Mouse (Mus musculus): ENCODE measurements around the gene Ptprh. TPM values are rescaled to one million over a fixed set of nuclear protein-coding genes. Genes with fewer than 3 reads are reported as not detected.

Gene Ptprh
- polyA plus RNA-seq, 1 experiment = not detected

DNA sequence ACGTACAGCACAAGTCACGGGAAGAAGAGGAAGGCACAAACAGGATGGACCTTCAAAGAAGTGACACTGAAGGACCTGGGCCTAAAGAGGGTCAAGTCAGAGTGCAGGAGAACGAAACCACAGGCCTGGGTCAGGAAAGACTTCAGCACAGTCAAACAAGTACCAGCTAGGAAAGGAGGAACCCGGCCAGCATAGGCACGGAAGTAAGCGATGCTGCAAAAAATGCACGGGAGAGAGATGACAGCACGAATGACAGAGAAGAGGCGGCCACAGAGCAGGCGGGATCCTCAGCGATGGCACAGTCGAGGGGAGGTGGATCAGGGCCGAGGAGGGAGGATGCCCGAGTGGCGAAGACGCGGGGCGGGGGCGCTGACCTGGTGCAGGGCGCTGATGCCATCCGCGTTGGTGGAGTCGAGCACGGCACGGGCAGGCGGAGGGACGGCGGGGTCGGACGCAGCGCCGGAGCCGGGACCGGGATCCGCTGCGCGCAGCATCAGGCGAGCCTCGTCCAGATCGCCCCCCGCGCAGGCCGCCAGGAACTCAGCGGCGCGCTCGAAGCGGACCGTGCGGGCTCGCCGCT is 102.9 kb downstream of the Ptprh start:
- H3K9ac ChIP-seq (ENCODE audit: low read depth, poor library complexity, severe bottlenecking) = peak overlapping the region; percentile 91

DNA sequence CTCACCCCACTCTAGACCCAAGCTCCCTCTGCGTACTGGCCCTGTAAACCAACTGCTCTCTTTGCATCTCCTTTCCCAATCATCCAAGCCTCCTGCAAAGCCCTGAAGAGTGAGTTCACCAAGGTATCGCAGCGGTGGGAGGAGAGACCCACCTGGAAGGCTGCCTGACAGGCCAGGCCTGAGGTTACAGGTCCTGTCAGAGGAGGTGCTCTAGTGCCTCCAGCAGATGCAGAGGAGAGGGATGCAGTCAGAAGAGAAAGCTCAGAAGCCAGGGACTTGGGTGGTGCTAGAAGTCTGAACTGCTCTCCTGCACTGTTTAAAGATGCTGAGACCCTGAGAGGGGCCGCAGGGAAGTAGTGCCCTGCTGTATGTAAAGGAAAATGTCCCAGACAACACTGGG is 104.8 kb downstream of the Ptprh start:
- Histone ChIP-seq H3K4me1 (ENCODE audit: control insufficient read depth, insufficient read depth, low read length) (no peaks in the 10 kb centered on the region), H3K27me3 (ENCODE audit: control insufficient read depth, insufficient read depth, low read length, poor library complexity, severe bottlenecking) (no peaks in the 10 kb centered on the region), H3K4me3 (ENCODE audit: low read depth, low read length) (no peak overlapping the region), H3K9me3 (replicated peaks; ENCODE audit: control insufficient read depth, insufficient read depth, low read length, poor library complexity, severe bottlenecking) (no peaks in the 10 kb centered on the region), H3K9ac (ENCODE audit: low read depth, poor library complexity, severe bottlenecking) (no peak overlapping the region), H3K36me3 (ENCODE audit: control insufficient read depth, insufficient read depth, low read length, poor library complexity, severe bottlenecking) (no peaks in the 10 kb centered on the region), H3K27ac (ENCODE audit: insufficient read depth, low read length) (no peak overlapping the region)
- TF ChIP-seq CTCF (IDR thresholded peaks at IDR 0.05; ENCODE audit: low read depth, low read length) = no peak
- no peak for TF ChIP-seq EP300 (IDR thresholded peaks at IDR 0.05; ENCODE audit: insufficient read depth, low read depth, low read length)
- TF ChIP-seq POLR2A (IDR thresholded peaks at IDR 0.05; ENCODE audit: insufficient read depth, low read length) = no peak

More for the DNA sequence above, 102.9 kb downstream of the Ptprh start:
- Histone ChIP-seq H3K36me3 (ENCODE audit: control insufficient read depth, insufficient read depth, low read length, poor library complexity, severe bottlenecking) (no peaks in the 10 kb centered on the region), H3K9me3 (replicated peaks; ENCODE audit: control insufficient read depth, insufficient read depth, low read length, poor library complexity, severe bottlenecking) (no peaks in the 10 kb centered on the region), H3K27ac (ENCODE audit: insufficient read depth, low read length) (no peak overlapping the region), H3K4me3 (ENCODE audit: low read depth, low read length) (peak overlapping the region; percentile 91), H3K4me1 (ENCODE audit: control insufficient read depth, insufficient read depth, low read length) (no peaks in the 10 kb centered on the region), H3K27me3 (ENCODE audit: control insufficient read depth, insufficient read depth, low read length, poor library complexity, severe bottlenecking) (no peaks in the 10 kb centered on the region)
- TF ChIP-seq EP300 (IDR thresholded peaks at IDR 0.05; ENCODE audit: insufficient read depth, low read depth, low read length) = no peak
- no peak for TF ChIP-seq CTCF (IDR thresholded peaks at IDR 0.05; ENCODE audit: low read depth, low read length)
- no peak for TF ChIP-seq POLR2A (IDR thresholded peaks at IDR 0.05; ENCODE audit: insufficient read depth, low read length)

Other genes with a start within 250 kb of the Ptprh start
- gene Gp6, start 206.3 kb downstream of the Ptprh start, polyA plus RNA-seq (2011; ENCODE audit: insufficient read depth, insufficient read length, low read depth, missing spikeins) = not detected in 2 replicates
- gene Rdh13, start 158.4 kb downstream of the Ptprh start, polyA plus RNA-seq (2011; ENCODE audit: insufficient read depth, insufficient read length, low read depth, missing spikeins) = 17.7 and 18.1 TPM in 2 replicates
- 7.0 and 13.2 TPM in 2 replicates for gene Eps8l1, start 143.4 kb downstream of the Ptprh start, polyA plus RNA-seq (2011; ENCODE audit: insufficient read depth, insufficient read length, low read depth, missing spikeins)
- 63.1 and 68.7 TPM in 2 replicates for gene Ppp1r12c, start 102.4 kb downstream of the Ptprh start, polyA plus RNA-seq (2011; ENCODE audit: insufficient read depth, insufficient read length, low read depth, missing spikeins)
- 20.2 and 20.7 TPM in 2 replicates for gene Tnnt1, start 87.7 kb downstream of the Ptprh start, polyA plus RNA-seq (2011; ENCODE audit: insufficient read depth, insufficient read length, low read depth, missing spikeins)
- 10.0 and 11.5 TPM in 2 replicates for gene Tnni3, start 79.8 kb downstream of the Ptprh start, polyA plus RNA-seq (2011; ENCODE audit: insufficient read depth, insufficient read length, low read depth, missing spikeins)
- gene Dnaaf3, start 71.6 kb downstream of the Ptprh start, polyA plus RNA-seq (2011; ENCODE audit: insufficient read depth, insufficient read length, low read depth, missing spikeins) = 9.2 and 10.0 TPM in 2 replicates
- 4.3 and 4.9 TPM in 2 replicates for gene Syt5, start 56.5 kb downstream of the Ptprh start, polyA plus RNA-seq (2011; ENCODE audit: insufficient read depth, insufficient read length, low read depth, missing spikeins)
- gene Tmem86b, start 27.4 kb upstream of the Ptprh start, polyA plus RNA-seq (2011; ENCODE audit: insufficient read depth, insufficient read length, low read depth, missing spikeins) = 3.8 and 5.5 TPM in 2 replicates
- gene Ppp6r1, start 55.0 kb upstream of the Ptprh start, polyA plus RNA-seq (2011; ENCODE audit: insufficient read depth, insufficient read length, low read depth, missing spikeins) = 58.6 and 66.3 TPM in 2 replicates
- 51.8 and 63.3 TPM in 2 replicates for gene Hspbp1, start 81.0 kb upstream of the Ptprh start, polyA plus RNA-seq (2011; ENCODE audit: insufficient read depth, insufficient read length, low read depth, missing spikeins)
- 10.9 TPM in 2 replicates for gene Brsk1, start 86.6 kb upstream of the Ptprh start, polyA plus RNA-seq (2011; ENCODE audit: insufficient read depth, insufficient read length, low read depth, missing spikeins)
- not detected in 2 replicates for gene Tmem150b, start 121.2 kb upstream of the Ptprh start, polyA plus RNA-seq (2011; ENCODE audit: insufficient read depth, insufficient read length, low read depth, missing spikeins)
- gene Kmt5c, start 136.1 kb upstream of the Ptprh start, polyA plus RNA-seq (2011; ENCODE audit: insufficient read depth, insufficient read length, low read depth, missing spikeins) = 69.0 and 72.3 TPM in 2 replicates
- gene Cox6b2, start 149.1 kb upstream of the Ptprh start, polyA plus RNA-seq (2011; ENCODE audit: insufficient read depth, insufficient read length, low read depth, missing spikeins) = 319 and 368 TPM in 2 replicates
- not detected in 2 replicates for gene Fam71e2, start 167.3 kb upstream of the Ptprh start, polyA plus RNA-seq (2011; ENCODE audit: insufficient read depth, insufficient read length, low read depth, missing spikeins)
- gene Il11, start 178.8 kb upstream of the Ptprh start, polyA plus RNA-seq (2011; ENCODE audit: insufficient read depth, insufficient read length, low read depth, missing spikeins) = 1.4 and 1.9 TPM in 2 replicates
- gene Tmem190, start 178.9 kb upstream of the Ptprh start, polyA plus RNA-seq (2011; ENCODE audit: insufficient read depth, insufficient read length, low read depth, missing spikeins) = not detected in 2 replicates
- 2.6 and 6.8 TPM in 2 replicates for gene Tmem238, start 185.6 kb upstream of the Ptprh start, polyA plus RNA-seq (2011; ENCODE audit: insufficient read depth, insufficient read length, low read depth, missing spikeins)
- gene Rpl28, start 188.8 kb upstream of the Ptprh start, polyA plus RNA-seq (2011; ENCODE audit: insufficient read depth, insufficient read length, low read depth, missing spikeins) = 969 and 977 TPM in 2 replicates
- 474 and 498 TPM in 2 replicates for gene Ube2s, start 208.5 kb upstream of the Ptprh start, polyA plus RNA-seq (2011; ENCODE audit: insufficient read depth, insufficient read length, low read depth, missing spikeins)
- gene Shisa7, start 240.7 kb upstream of the Ptprh start, polyA plus RNA-seq (2011; ENCODE audit: insufficient read depth, insufficient read length, low read depth, missing spikeins) = 3.8 and 5.3 TPM in 2 replicates